Mouse (Mus musculus) forebrain, postnatal 0 days (tissue): Measurements from ENCODE around the gene Adam17. TPM values are rescaled to one million over a fixed set of nuclear protein-coding genes. Genes with fewer than 3 reads are reported as not detected.
A peak's percentile ranks its signal among the peaks of the same experiment; 100 is the strongest.

Experiments used
- ATAC-seq: fragments of 200-750 bp; cut with Nextera tagmentation; 2 replicates; pipeline ENCODE4 v1.8.0; 2017; ENCODE audit warnings: mild to moderate bottlenecking, moderate library complexity
- DNase-seq: peaks from one replicate; pipeline ENCODE4 v3.0.0-alpha.2; 2015
- H3K27ac ChIP-seq: fragments of 300-500 bp; sonication (generic); 2 replicates; pipeline ENCODE4 v1.5.1; 2014; ENCODE audit warnings: low read depth, mild to moderate bottlenecking, antibody characterized with exemption, low read length, moderate library complexity, mixed read lengths
- H3K27me3 ChIP-seq: fragments of 300-500 bp; sonication (generic); 2 replicates; pipeline ENCODE4 v1.6.1; 2014; ENCODE audit warnings: mild to moderate bottlenecking, low read length, mixed read lengths; ENCODE audit not compliant: insufficient read depth
- H3K36me3 ChIP-seq: fragments of 300-500 bp; sonication (generic); 2 replicates; pipeline ENCODE4 v1.6.1; 2014; ENCODE audit warnings: mild to moderate bottlenecking, moderate library complexity; ENCODE audit not compliant: insufficient read depth
- H3K4me1 ChIP-seq: fragments of 300-500 bp; sonication (generic); 2 replicates; pipeline ENCODE4 v1.6.1; 2014; ENCODE audit warnings: antibody characterized with exemption; ENCODE audit not compliant: insufficient read depth
- H3K4me2 ChIP-seq: fragments of 300-500 bp; sonication (generic); 2 replicates; pipeline ENCODE4 v1.6.1; 2014; ENCODE audit warnings: low read depth, mild to moderate bottlenecking, moderate library complexity
- H3K4me3 ChIP-seq: fragments of 300-500 bp; sonication (generic); 2 replicates; pipeline ENCODE4 v1.5.1; 2014; ENCODE audit warnings: low read depth, low read length, mixed read lengths
- H3K9ac ChIP-seq: fragments of 300-500 bp; sonication (generic); 2 replicates; pipeline ENCODE4 v1.6.1; 2014; ENCODE audit warnings: mild to moderate bottlenecking
- H3K9me3 ChIP-seq: fragments of 300-500 bp; sonication (generic); 2 replicates; pipeline ENCODE4 v1.6.1; 2016; ENCODE audit warnings: low read length
- CTCF ChIP-seq: sonication (generic); IDR thresholded peaks from 2 replicates; pipeline ENCODE4 v1.5.1; 2016; ENCODE audit warnings: antibody characterized with exemption, control low read depth, low read depth
- WGBS: fragments of 180-500 bp; shearing (Covaris S2); extraction: QIAGEN DNeasy Blood & Tissue Kit; methylation state at CpG from one replicate; pipeline ENCODE4 v1.1.7; 2014; 5-methylcytosine and 5-hydroxymethylcytosine counted together
- polyA plus RNA-seq: library from polyadenylated mRNA; unstranded; fragments of >200 nt; fragmentation: Nextera tagmentation; extraction: Ambion mirVana; gene quantifications from 2 replicates; pipeline ENCODE4 v1.2.1, GENCODE M21; 2015
- total RNA-seq: library from RNA; depleted of rRNA; stranded (reverse); fragments of >200 nt; gene quantifications from 2 replicates; pipeline ENCODE4 v1.2.3, GENCODE M21; 2014

Adam17 gene
- total and polyA plus RNA-seq, 2 experiments from 2014 or later = 11.5 to 18.2 TPM

DNA sequence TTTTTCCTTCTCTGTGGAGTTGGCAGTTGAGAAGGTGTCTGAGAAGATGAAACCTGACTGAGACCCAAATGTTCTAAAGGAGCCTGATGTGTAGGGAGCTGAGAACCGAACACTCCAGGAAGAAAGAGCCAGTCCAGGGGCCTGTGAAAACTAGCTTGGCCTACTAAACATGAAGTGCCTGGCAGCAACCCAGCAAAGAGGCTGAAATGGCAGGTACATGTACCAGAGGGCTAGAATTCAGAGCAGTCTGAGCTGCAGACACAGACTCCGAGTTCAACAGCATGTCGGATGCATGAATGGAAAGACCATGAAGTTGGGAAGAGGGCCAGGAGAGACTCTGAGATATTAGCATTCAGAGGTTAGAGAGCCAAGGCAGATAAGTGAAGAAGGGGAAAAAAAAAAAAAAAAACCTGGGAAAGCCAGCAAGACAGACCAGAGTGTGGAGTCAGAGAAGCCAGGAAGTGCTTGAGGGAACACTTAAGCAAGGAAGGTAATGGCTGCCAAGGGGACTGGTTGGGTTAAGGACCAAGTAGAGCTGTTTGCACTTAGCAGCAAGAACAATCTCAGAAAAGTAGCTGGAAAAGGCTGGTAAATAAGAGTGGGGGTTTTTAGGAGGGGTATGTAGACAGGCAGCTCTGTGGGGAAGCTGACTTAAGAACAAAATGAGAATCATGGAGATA is 84.6 kb downstream of the Adam17 start:
- ATAC-seq = no peak
- H3K36me3 ChIP-seq = peaks cover 33% of the 10 kb centered on the region
- WGBS = 83% methylated on average over 3 of the region's 3 CpGs

DNA sequence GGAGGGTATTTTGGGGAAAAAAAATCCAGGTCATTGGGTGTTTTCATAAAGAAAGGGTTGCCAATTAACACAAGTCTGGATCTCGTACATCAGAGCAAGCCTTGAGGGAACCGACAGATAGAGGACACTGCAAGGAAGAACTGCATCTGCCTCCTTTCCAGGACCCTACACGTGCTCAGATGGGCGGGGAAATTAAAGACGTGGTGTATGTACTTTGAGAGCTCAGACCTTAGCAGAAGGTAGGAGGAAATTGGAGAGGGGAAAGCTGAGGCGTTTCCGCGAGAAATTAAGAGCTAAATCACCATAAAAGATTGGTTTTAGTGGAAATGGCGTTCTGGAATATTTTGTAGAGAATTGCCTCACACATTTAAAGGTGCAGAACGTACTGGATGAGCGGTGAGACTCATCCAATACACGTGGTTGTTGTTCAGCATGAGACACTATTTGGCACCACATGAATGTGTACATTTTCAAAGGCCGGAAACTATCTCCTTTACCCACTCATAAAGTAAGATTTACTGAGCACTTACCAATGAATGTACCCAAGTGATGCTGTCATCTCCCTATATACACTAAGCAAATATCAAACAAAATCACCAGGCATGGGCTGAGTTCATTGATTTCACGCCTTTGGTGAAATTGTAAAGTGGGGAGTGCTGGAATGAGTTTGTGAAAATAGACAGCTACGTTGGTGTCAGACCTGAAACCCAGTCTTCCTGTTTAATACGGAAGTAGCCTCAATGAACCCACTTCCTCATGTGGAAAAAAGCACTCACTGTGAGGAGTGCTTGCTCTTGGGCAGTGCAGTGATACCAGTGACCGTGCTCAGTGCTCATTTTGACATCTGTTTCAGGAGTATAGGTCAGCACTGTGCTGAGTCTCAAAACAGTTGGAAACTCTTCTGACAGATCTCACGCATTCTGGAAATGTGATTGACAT is 86.5 kb downstream of the Adam17 start:
- DNase-seq (peak; percentile 48), ATAC-seq (peak; percentile 34)
- H3K9ac ChIP-seq = peak overlapping the region; percentile 80

More for the DNA sequence above, 84.6 kb downstream of the Adam17 start:
- no peaks in the 10 kb centered on the region for H3K9me3 ChIP-seq
- DNase-seq = no peak
- H3K4me3 ChIP-seq = no peak overlapping the region
- 0 out of 2 replicates have a peak, but pooled peaks cover 7% of the 10 kb centered on the region for H3K4me1 ChIP-seq
- no peak overlapping the region for H3K4me2 ChIP-seq
- H3K27me3 ChIP-seq = no peaks in the 10 kb centered on the region
- H3K27ac ChIP-seq = no peak overlapping the region
- no peak for TF ChIP-seq CTCF
- H3K9ac ChIP-seq = no peak overlapping the region

DNA sequence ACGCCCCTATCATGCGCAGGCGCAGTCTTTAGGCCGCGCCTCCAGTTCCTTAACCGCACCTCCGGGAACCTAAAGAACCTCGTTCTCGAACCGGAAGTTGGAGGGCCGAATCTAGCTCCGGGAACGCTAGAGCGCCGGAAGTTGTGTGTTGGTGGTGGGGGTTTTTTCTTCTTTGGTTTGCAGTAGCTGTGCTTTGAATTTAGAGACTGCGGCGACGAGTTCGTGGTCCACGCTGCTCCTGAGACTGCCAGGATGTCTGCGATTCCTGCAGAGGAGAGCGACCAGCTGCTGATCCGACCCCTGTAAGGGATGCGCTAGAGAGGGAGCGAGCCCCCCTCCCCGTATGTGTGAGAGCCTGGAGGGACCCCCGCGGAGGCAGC is 87.2 kb downstream of the Adam17 start, which contains the start of gene Itgb1bp1:
Gene Itgb1bp1, minus strand, starts transcription at position 42 of the 380 bp plus-strand sequence.
- DNase-seq (peak; percentile 99), ATAC-seq (peak; percentile 98)
- H3K4me2 ChIP-seq = peak within 1 kb of the TSS; percentile 67
- under 1% methylated on average over 28 of the region's 28 CpGs for WGBS
- peak within 1 kb of the TSS; percentile 76 for H3K4me3 ChIP-seq
- H3K36me3 ChIP-seq = peaks cover 12% of the 10 kb centered on the region
- no peaks in the 10 kb centered on the region for H3K27me3 ChIP-seq
- peak within 1 kb of the TSS; percentile 93 for H3K27ac ChIP-seq
- H3K4me1 ChIP-seq = 0 out of 2 replicates have a peak, but pooled peaks cover 7% of the 10 kb centered on the region
- no peak for TF ChIP-seq CTCF
- no peaks in the 10 kb centered on the region for H3K9me3 ChIP-seq
- H3K9ac ChIP-seq = peak within 1 kb of the TSS; percentile 80

More for the DNA sequence above, 86.5 kb downstream of the Adam17 start:
- 35% methylated on average over 18 of the region's 18 CpGs for WGBS
- peaks cover 18% of the 10 kb centered on the region for H3K36me3 ChIP-seq
- H3K4me3 ChIP-seq = peak overlapping the region; percentile 76
- 0 out of 2 replicates have a peak, but pooled peaks cover 7% of the 10 kb centered on the region for H3K4me1 ChIP-seq
- no peaks in the 10 kb centered on the region for H3K9me3 ChIP-seq
- 0 out of 2 replicates have a peak, but pooled peaks have one; percentile 1 for TF ChIP-seq CTCF
- no peaks in the 10 kb centered on the region for H3K27me3 ChIP-seq
- peak overlapping the region; percentile 60 for H3K4me2 ChIP-seq
- H3K27ac ChIP-seq = peak overlapping the region; percentile 93

DNA sequence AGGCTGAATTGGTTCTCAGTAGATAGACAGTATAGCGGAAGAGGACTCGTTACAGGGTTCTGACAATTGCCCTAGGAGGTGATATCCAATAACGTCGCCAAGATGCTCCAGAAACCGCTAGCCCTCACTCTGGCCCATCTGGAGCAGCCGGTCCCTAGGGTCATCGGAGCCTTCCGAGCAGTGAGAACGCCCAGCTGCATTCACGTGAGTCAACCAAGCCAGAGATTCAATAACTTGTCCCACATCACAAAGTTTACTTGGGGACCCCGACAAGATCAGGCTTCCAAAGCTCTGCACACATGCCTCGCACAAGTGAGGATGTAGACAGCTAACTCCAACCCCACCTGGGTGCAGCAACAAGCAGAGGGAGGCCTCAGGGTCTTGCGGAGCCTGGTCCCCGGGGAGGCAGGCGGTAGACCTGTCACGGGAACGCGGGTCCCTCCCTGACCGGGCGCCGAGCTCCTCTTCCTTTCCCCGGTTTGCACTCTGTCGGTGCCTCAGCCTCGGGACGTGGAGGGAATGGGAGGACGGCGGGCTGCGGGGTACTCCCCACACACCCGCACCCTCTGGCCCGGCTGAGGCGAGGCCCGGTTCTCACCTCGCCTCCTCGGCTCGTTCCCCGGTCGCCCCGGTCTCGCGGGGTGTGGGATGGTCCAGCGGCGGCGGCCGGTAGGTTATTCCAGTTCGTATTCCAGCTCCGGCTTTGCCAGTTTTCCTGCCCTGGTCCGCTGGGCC is 87.8 kb downstream of the Adam17 start:
- Histone ChIP-seq H3K4me1 (0 out of 2 replicates have a peak, but pooled peaks cover 7% of the 10 kb centered on the region), H3K4me2 (peak overlapping the region; percentile 67), H3K4me3 (peak overlapping the region; percentile 76), H3K9me3 (no peaks in the 10 kb centered on the region), H3K27me3 (no peaks in the 10 kb centered on the region), H3K9ac (peak overlapping the region; percentile 80), H3K27ac (peak overlapping the region; percentile 93), H3K36me3 (peaks cover 9% of the 10 kb centered on the region; the same call in 1 of the 2 replicates)
- ATAC-seq = peak; percentile 83
- DNase-seq = no peak
- 1% methylated on average over 46 of the region's 47 CpGs for WGBS
- TF ChIP-seq CTCF = no peak

DNA sequence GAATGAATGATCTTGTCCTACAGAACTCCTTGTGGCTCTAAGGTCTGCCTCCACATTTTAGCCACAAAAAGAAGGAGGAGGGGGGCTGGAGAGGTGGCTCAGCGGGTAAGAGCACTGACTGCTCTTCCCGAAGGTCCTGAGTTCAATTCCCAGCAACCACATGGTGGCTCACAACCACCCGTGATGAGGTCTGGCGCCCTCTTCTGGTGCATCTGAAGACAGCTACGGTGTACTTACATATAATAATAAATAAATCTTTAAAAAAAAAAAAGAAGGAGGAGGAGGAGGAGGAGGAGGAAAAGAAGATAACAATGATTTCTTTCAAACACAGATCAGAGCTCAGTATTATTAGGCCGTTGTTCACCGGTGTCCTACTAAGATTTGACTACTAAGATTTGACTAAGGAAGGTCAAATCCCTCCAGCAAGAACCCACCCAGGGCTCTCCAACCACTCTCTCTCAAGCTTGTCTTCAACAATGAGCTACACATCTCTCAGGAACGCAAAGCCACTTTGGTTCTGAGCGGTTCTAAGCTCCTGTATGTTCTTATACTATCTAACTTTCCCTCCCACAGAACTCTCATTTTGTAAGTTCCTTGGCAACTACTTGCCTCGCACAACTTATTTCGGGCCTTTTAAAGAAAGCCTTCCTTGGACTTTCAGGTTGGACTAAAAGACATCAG is 88.5 kb downstream of the Adam17 start, which contains the start of gene Cpsf3:
Gene Cpsf3, plus strand, starts transcription at position 631 of the 681 bp plus-strand sequence.
- Histone ChIP-seq H3K4me3 (peak within 1 kb of the TSS; percentile 76), H3K27me3 (no peaks in the 10 kb centered on the region), H3K27ac (peak within 1 kb of the TSS; percentile 93), H3K4me1 (0 out of 2 replicates have a peak, but pooled peaks cover 7% of the 10 kb centered on the region), H3K36me3 (0 out of 2 replicates have a peak, but pooled peaks cover 4% of the 10 kb centered on the region), H3K9ac (peak within 1 kb of the TSS; percentile 80), H3K9me3 (no peaks in the 10 kb centered on the region), H3K4me2 (peak within 1 kb of the TSS; percentile 67)
- no peak for ATAC-seq
- 57% methylated on average over 11 of the region's 11 CpGs for WGBS
- no peak for DNase-seq
- TF ChIP-seq CTCF = no peak
